Mouse (Mus musculus): ENCODE data around the gene Rcn2. TPM values are rescaled to one million over a fixed set of nuclear protein-coding genes. Genes with fewer than 3 reads are reported as not detected.

Rcn2 gene
- polyA plus RNA-seq, 1 experiment from 2014 or later = 387 TPM

- DNase-seq (ENCODE audit: low spot score) = no peak
- Histone ChIP-seq H3K9me3 (ENCODE audit: control insufficient read depth, low read length) (no peaks in the 10 kb centered on the region), H3K27me3 (ENCODE audit: control insufficient read depth, insufficient read depth, low read length) (no peaks in the 10 kb centered on the region), H3K4me3 (ENCODE audit: low read depth, low read length) (no peak overlapping the region), H3K27ac (ENCODE audit: low read depth, low read length) (no peak overlapping the region), H3K4me1 (replicated peaks; ENCODE audit: control insufficient read depth, insufficient read depth, low read length) (no peaks in the 10 kb centered on the region), H3K9ac (ENCODE audit: low read depth, low read length) (no peak overlapping the region), H3K36me3 (ENCODE audit: control insufficient read depth, insufficient read depth, low read length) (0 out of 2 replicates have a peak, but pooled peaks cover 3% of the 10 kb centered on the region), H3K4me2 (replicated peaks; ENCODE audit: low read depth, low read length) (no peak overlapping the region)
- WGBS = 82% methylated on average over 5 of the region's 5 CpGs
- ATAC-seq (ENCODE audit: low FRiP score) = no peak
These were observed 44.9 kb downstream of the Rcn2 start for GRCm38 (mm10) chr9:56086524-56086923.

GRCm38 (mm10) chr9:56089778-56090520, 48.3 kb downstream of the Rcn2 start, which contains the start of gene Pstpip1:
Pstpip1 (plus strand) TSS chr9:56089962.
- WGBS = 41% methylated on average over 22 of the region's 22 CpGs
- Histone ChIP-seq H3K27me3 (ENCODE audit: control insufficient read depth, insufficient read depth, low read length) (no peaks in the 10 kb centered on the region), H3K4me2 (replicated peaks; ENCODE audit: low read depth, low read length) (no peak within 1 kb of the TSS), H3K4me3 (ENCODE audit: low read depth, low read length) (no peak within 1 kb of the TSS), H3K36me3 (ENCODE audit: control insufficient read depth, insufficient read depth, low read length) (no peaks in the 10 kb centered on the region), H3K27ac (ENCODE audit: low read depth, low read length) (no peak within 1 kb of the TSS), H3K4me1 (replicated peaks; ENCODE audit: control insufficient read depth, insufficient read depth, low read length) (no peaks in the 10 kb centered on the region), H3K9me3 (ENCODE audit: control insufficient read depth, low read length) (no peaks in the 10 kb centered on the region), H3K9ac (ENCODE audit: low read depth, low read length) (no peak within 1 kb of the TSS)
- no peak for ATAC-seq (ENCODE audit: low FRiP score)
- peak; percentile 24 for DNase-seq (ENCODE audit: low spot score)

- Histone ChIP-seq H3K4me1 (replicated peaks; ENCODE audit: control insufficient read depth, insufficient read depth, low read length) (no peaks in the 10 kb centered on the region), H3K9ac (ENCODE audit: low read depth, low read length) (no peak overlapping the region), H3K4me3 (ENCODE audit: low read depth, low read length) (no peak overlapping the region), H3K36me3 (ENCODE audit: control insufficient read depth, insufficient read depth, low read length) (no peaks in the 10 kb centered on the region), H3K9me3 (ENCODE audit: control insufficient read depth, low read length) (no peaks in the 10 kb centered on the region), H3K27me3 (ENCODE audit: control insufficient read depth, insufficient read depth, low read length) (no peaks in the 10 kb centered on the region), H3K4me2 (replicated peaks; ENCODE audit: low read depth, low read length) (no peak overlapping the region), H3K27ac (ENCODE audit: low read depth, low read length) (no peak overlapping the region)
- WGBS = 80% methylated on average over 5 of the region's 5 CpGs
- no peak for DNase-seq (ENCODE audit: low spot score)
- ATAC-seq (ENCODE audit: low FRiP score) = no peak
These were observed 49.0 kb downstream of the Rcn2 start for GRCm38 (mm10) chr9:56090546-56091225.

GRCm38 (mm10) chr9:56092102-56092501, 50.5 kb downstream of the Rcn2 start:
- Histone ChIP-seq H3K4me3 (ENCODE audit: low read depth, low read length) (no peak overlapping the region), H3K4me1 (replicated peaks; ENCODE audit: control insufficient read depth, insufficient read depth, low read length) (no peaks in the 10 kb centered on the region), H3K27me3 (ENCODE audit: control insufficient read depth, insufficient read depth, low read length) (no peaks in the 10 kb centered on the region), H3K9ac (ENCODE audit: low read depth, low read length) (no peak overlapping the region), H3K27ac (ENCODE audit: low read depth, low read length) (no peak overlapping the region), H3K4me2 (replicated peaks; ENCODE audit: low read depth, low read length) (no peak overlapping the region), H3K36me3 (ENCODE audit: control insufficient read depth, insufficient read depth, low read length) (no peaks in the 10 kb centered on the region), H3K9me3 (ENCODE audit: control insufficient read depth, low read length) (no peaks in the 10 kb centered on the region)
- WGBS = 45% methylated on average over 2 of the region's 2 CpGs
- ATAC-seq (ENCODE audit: low FRiP score) (no peak), DNase-seq (ENCODE audit: low spot score) (no peak)

GRCm38 (mm10) chr9:56097584-56098298, 56.1 kb downstream of the Rcn2 start:
- no peak for ATAC-seq (ENCODE audit: low FRiP score)
- H3K4me2 ChIP-seq (replicated peaks; ENCODE audit: low read depth, low read length) = no peak overlapping the region
- no peak overlapping the region for H3K27ac ChIP-seq (ENCODE audit: low read depth, low read length)
- H3K4me3 ChIP-seq (ENCODE audit: low read depth, low read length) = no peak overlapping the region
- no peaks in the 10 kb centered on the region for H3K27me3 ChIP-seq (ENCODE audit: control insufficient read depth, insufficient read depth, low read length)
- no peak overlapping the region for H3K9ac ChIP-seq (ENCODE audit: low read depth, low read length)
- no peaks in the 10 kb centered on the region for H3K9me3 ChIP-seq (ENCODE audit: control insufficient read depth, low read length)
- no peaks in the 10 kb centered on the region for H3K36me3 ChIP-seq (ENCODE audit: control insufficient read depth, insufficient read depth, low read length)
- no peak for DNase-seq (ENCODE audit: low spot score)
- 87% methylated on average over 4 of the region's 4 CpGs for WGBS
- H3K4me1 ChIP-seq (replicated peaks; ENCODE audit: control insufficient read depth, insufficient read depth, low read length) = no peaks in the 10 kb centered on the region

- WGBS = 87% methylated on average over 7 of the region's 7 CpGs
- Histone ChIP-seq H3K9me3 (ENCODE audit: control insufficient read depth, low read length) (no peaks in the 10 kb centered on the region), H3K9ac (ENCODE audit: low read depth, low read length) (no peak overlapping the region), H3K4me3 (ENCODE audit: low read depth, low read length) (no peak overlapping the region), H3K27me3 (ENCODE audit: control insufficient read depth, insufficient read depth, low read length) (no peaks in the 10 kb centered on the region), H3K4me2 (replicated peaks; ENCODE audit: low read depth, low read length) (no peak overlapping the region), H3K27ac (ENCODE audit: low read depth, low read length) (no peak overlapping the region), H3K36me3 (ENCODE audit: control insufficient read depth, insufficient read depth, low read length) (no peaks in the 10 kb centered on the region), H3K4me1 (replicated peaks; ENCODE audit: control insufficient read depth, insufficient read depth, low read length) (no peaks in the 10 kb centered on the region; the same call in 1 of the 2 replicates)
- DNase-seq (ENCODE audit: low spot score) = no peak
- no peak for ATAC-seq (ENCODE audit: low FRiP score)
These were observed 58.4 kb downstream of the Rcn2 start for GRCm38 (mm10) chr9:56100041-56100522.

- ATAC-seq (ENCODE audit: low FRiP score) (no peak), DNase-seq (ENCODE audit: low spot score) (no peak)
- 53% methylated on average over 4 of the region's 4 CpGs for WGBS
- H3K4me3 ChIP-seq (ENCODE audit: low read depth, low read length) = no peak overlapping the region
- no peak overlapping the region for H3K4me2 ChIP-seq (replicated peaks; ENCODE audit: low read depth, low read length)
- no peak overlapping the region for H3K9ac ChIP-seq (ENCODE audit: low read depth, low read length)
- H3K27ac ChIP-seq (ENCODE audit: low read depth, low read length) = no peak overlapping the region
- no peaks in the 10 kb centered on the region for H3K9me3 ChIP-seq (ENCODE audit: control insufficient read depth, low read length)
- no peaks in the 10 kb centered on the region for H3K36me3 ChIP-seq (ENCODE audit: control insufficient read depth, insufficient read depth, low read length)
- H3K27me3 ChIP-seq (ENCODE audit: control insufficient read depth, insufficient read depth, low read length) = no peaks in the 10 kb centered on the region
- H3K4me1 ChIP-seq (replicated peaks; ENCODE audit: control insufficient read depth, insufficient read depth, low read length) = no peaks in the 10 kb centered on the region; the same call in 1 of the 2 replicates
These were observed 59.4 kb downstream of the Rcn2 start for GRCm38 (mm10) chr9:56101022-56101421.

- WGBS = 52% methylated on average over 7 of the region's 7 CpGs
These were observed 63.3 kb downstream of the Rcn2 start for GRCm38 (mm10) chr9:56104921-56105320.

More at GRCm38 (mm10) chr9:56104921-56105320, 63.3 kb downstream of the Rcn2 start:
- H3K27ac ChIP-seq (ENCODE audit: low read depth, low read length) = no peak overlapping the region
- H3K4me3 ChIP-seq (ENCODE audit: low read depth, low read length) = no peak overlapping the region
- no peak overlapping the region for H3K9ac ChIP-seq (ENCODE audit: low read depth, low read length)
- no peaks in the 10 kb centered on the region for H3K9me3 ChIP-seq (ENCODE audit: control insufficient read depth, low read length)
- no peaks in the 10 kb centered on the region for H3K36me3 ChIP-seq (ENCODE audit: control insufficient read depth, insufficient read depth, low read length)
- H3K4me1 ChIP-seq (replicated peaks; ENCODE audit: control insufficient read depth, insufficient read depth, low read length) = no peaks in the 10 kb centered on the region; the same call in 1 of the 2 replicates
- no peak overlapping the region for H3K4me2 ChIP-seq (replicated peaks; ENCODE audit: low read depth, low read length)
- H3K27me3 ChIP-seq (ENCODE audit: control insufficient read depth, insufficient read depth, low read length) = no peaks in the 10 kb centered on the region
- DNase-seq (ENCODE audit: low spot score) = no peak
- peak; percentile 47; the same call in 1 of the 2 replicates for ATAC-seq (ENCODE audit: low FRiP score)

All from hindbrain, embryonic 11.5 days (tissue).